Mouse (Mus musculus) forebrain, embryonic 14.5 days (tissue): Measurements from ENCODE around the gene Tmprss9. TPM values are rescaled to one million over a fixed set of nuclear protein-coding genes. Genes with fewer than 3 reads are reported as not detected.
A peak's percentile ranks its signal among the peaks of the same experiment; 100 is the strongest.

ENCODE experiments used
- ATAC-seq: fragments of 200-750 bp; cut with Nextera tagmentation; 2 replicates; pipeline ENCODE4 v1.8.0; 2017; ENCODE audit warnings: mild to moderate bottlenecking, moderate library complexity
- DNase-seq: peaks from one replicate; pipeline ENCODE4 v3.0.0-alpha.2; 2015; ENCODE audit warnings: low spot score
- H3K27ac ChIP-seq: fragments of 300-500 bp; sonication (generic); 2 replicates; pipeline ENCODE4 v1.5.1; 2014; ENCODE audit warnings: low read depth, mild to moderate bottlenecking, control low read depth, low read length, moderate library complexity
- H3K27me3 ChIP-seq: fragments of 300-500 bp; sonication (generic); replicated peaks from 2 replicates; pipeline ENCODE4 v1.6.1; 2014; ENCODE audit warnings: low read length, control low read depth, mixed read lengths; ENCODE audit not compliant: control insufficient read depth, insufficient read depth
- H3K36me3 ChIP-seq: fragments of 300-500 bp; sonication (generic); 2 replicates; pipeline ENCODE4 v1.6.1; 2014; ENCODE audit warnings: low read length, control low read depth; ENCODE audit not compliant: control insufficient read depth, insufficient read depth
- H3K4me1 ChIP-seq: fragments of 300-500 bp; sonication (generic); 2 replicates; pipeline ENCODE4 v1.6.1; 2014; ENCODE audit warnings: antibody characterized with exemption, low read length, control low read depth; ENCODE audit not compliant: control insufficient read depth, insufficient read depth
- H3K4me2 ChIP-seq: fragments of 300-500 bp; sonication (generic); 2 replicates; pipeline ENCODE4 v1.6.1; 2014; ENCODE audit warnings: mild to moderate bottlenecking, control low read depth, low read length
- H3K4me3 ChIP-seq: fragments of 300-500 bp; sonication (generic); 2 replicates; pipeline ENCODE4 v1.5.1; 2014; ENCODE audit warnings: low read depth, low read length, control low read depth
- H3K9ac ChIP-seq: fragments of 300-500 bp; sonication (generic); 2 replicates; pipeline ENCODE4 v1.6.1; 2014; ENCODE audit warnings: mild to moderate bottlenecking, low read length, control low read depth, moderate library complexity
- H3K9me3 ChIP-seq: fragments of 300-500 bp; sonication (generic); replicated peaks from 2 replicates; pipeline ENCODE4 v1.6.1; 2016; ENCODE audit warnings: low read length, control low read depth, mixed read lengths; ENCODE audit not compliant: control insufficient read depth
- WGBS: fragments of 180-500 bp; shearing (Covaris S2); extraction: QIAGEN DNeasy Blood & Tissue Kit; methylation state at CpG from one replicate; pipeline ENCODE4 v1.1.7; 2014; 5-methylcytosine and 5-hydroxymethylcytosine counted together
- polyA plus RNA-seq: library from polyadenylated mRNA; unstranded; fragments of >200 nt; fragmentation: Nextera tagmentation; extraction: Ambion mirVana; gene quantifications from 2 replicates; pipeline ENCODE4 v1.2.1, GENCODE M21; 2014

The Tmprss9 gene
- polyA plus RNA-seq, 1 experiment from 2014 or later = 0.13 TPM

DNA sequence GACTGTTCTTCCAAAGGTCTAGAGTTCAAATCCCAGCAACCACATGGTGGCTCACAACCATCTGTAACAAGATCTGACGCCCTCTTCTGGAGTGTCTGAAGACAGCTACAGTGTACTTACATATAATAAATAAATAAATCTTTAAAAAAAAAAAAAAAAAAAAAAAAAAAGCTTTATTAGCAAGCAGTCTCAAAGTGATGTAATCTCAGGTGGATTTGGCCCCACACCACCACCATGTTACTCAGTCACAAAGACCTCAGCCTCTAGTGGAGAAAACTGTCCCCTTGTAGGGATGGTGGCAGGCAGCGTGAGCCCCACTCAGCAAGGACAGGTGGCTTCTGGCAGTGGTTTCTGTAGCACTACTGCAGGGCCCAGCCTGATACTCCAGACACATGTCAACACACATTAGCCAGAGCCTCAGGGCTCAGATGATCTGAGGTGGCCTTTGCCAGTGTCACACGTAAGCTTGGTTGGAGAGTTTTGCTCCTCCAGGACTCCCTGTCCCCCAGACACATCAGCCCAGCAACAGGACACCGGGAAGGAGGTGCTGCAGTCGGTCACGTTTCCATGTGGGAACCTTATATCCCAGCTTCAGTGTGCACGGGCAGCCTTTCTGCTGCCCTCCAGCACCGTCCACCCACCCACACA lies 41.8 kb downstream of the Tmprss9 start:
- Histone ChIP-seq H3K4me3 (no peak overlapping the region), H3K4me2 (no peak overlapping the region), H3K4me1 (peaks cover 4% of the 10 kb centered on the region), H3K36me3 (peaks cover 65% of the 10 kb centered on the region), H3K27ac (no peak overlapping the region), H3K9ac (no peak overlapping the region), H3K9me3 (no peaks in the 10 kb centered on the region), H3K27me3 (no peaks in the 10 kb centered on the region)
- no peak for ATAC-seq
- 93% methylated on average over 7 of the region's 8 CpGs for WGBS
- DNase-seq = no peak

DNA sequence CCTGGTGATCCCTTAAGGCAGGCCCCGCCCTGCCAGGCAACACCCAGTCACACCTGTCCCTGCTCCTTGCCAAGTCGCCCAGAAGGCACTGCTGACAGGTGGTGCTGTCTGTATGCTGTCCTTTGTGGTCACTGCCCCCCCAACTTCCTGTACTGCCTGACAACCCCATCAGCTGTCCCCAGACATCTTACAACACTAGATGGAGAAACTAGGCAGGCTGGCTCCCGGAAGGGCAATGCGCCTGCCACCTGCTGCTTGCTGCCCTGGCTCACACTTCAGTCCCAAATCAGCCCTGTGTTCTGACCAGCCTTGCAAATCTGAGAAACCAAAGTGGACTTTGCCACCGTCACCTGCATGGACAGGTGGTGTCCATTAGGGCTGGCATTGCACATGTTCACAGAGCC lies 42.6 kb downstream of the Tmprss9 start:
- H3K36me3 ChIP-seq = peaks cover 57% of the 10 kb centered on the region

DNA sequence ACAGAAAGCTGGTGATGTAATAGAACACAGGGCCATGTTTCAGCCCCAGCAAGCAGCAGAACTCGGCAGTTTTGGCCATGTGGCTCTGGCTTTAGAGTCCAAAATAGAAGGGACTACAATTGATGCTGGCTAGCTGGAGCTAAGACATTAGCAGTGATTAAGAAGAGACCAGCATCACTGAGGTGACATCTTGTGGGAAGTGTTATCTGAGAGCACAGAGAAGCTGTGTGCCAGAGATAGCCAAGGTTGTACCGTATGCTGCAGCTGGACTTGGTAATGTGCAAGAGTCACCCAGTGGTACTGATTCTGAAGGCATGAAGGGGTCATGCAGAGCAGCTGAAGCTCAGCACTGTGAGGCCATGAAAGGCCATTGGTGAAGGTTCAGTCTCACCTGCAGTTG lies 43.6 kb downstream of the Tmprss9 start:
- Histone ChIP-seq H3K4me2 (no peak overlapping the region), H3K9me3 (no peaks in the 10 kb centered on the region), H3K4me1 (peaks cover 4% of the 10 kb centered on the region), H3K27me3 (no peaks in the 10 kb centered on the region), H3K27ac (no peak overlapping the region), H3K9ac (no peak overlapping the region), H3K36me3 (peaks cover 47% of the 10 kb centered on the region), H3K4me3 (no peak overlapping the region)
- 81% methylated on average over 2 of the region's 2 CpGs for WGBS
- ATAC-seq = no peak
- DNase-seq = no peak

More for the DNA sequence above, 42.6 kb downstream of the Tmprss9 start:
- Histone ChIP-seq H3K4me2 (no peak overlapping the region), H3K4me3 (no peak overlapping the region), H3K4me1 (peaks cover 4% of the 10 kb centered on the region), H3K27ac (no peak overlapping the region), H3K9me3 (no peaks in the 10 kb centered on the region), H3K9ac (no peak overlapping the region), H3K27me3 (no peaks in the 10 kb centered on the region)
- DNase-seq (no peak), ATAC-seq (no peak)
- 91% methylated on average over 5 of the region's 5 CpGs for WGBS

DNA sequence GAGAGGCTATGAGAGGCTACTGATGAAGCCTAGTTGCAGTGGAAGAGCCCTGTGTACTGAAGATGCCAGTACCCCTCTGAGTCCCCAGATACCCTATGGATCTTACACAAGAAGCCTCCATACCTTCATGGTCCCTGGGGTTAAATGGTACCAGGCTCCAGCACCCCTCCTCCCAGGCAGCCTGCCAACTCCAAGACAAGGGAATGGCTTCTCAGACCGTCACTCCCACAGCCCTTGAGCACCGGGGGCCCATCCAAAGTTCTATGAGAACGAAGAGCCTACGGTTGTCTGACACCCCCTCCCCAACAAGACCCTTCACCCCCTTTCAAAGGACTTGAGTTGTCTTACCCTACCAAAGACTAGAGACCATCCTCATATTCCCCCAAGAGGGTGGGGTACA lies 44.1 kb downstream of the Tmprss9 start:
- no peak for DNase-seq
- no peak for ATAC-seq
- Histone ChIP-seq H3K4me3 (no peak overlapping the region), H3K9ac (no peak overlapping the region), H3K27me3 (no peaks in the 10 kb centered on the region), H3K9me3 (no peaks in the 10 kb centered on the region), H3K4me1 (peaks cover 4% of the 10 kb centered on the region), H3K4me2 (no peak overlapping the region), H3K36me3 (peaks cover 44% of the 10 kb centered on the region), H3K27ac (no peak overlapping the region)
- 76% methylated on average over 4 of the region's 4 CpGs for WGBS

DNA sequence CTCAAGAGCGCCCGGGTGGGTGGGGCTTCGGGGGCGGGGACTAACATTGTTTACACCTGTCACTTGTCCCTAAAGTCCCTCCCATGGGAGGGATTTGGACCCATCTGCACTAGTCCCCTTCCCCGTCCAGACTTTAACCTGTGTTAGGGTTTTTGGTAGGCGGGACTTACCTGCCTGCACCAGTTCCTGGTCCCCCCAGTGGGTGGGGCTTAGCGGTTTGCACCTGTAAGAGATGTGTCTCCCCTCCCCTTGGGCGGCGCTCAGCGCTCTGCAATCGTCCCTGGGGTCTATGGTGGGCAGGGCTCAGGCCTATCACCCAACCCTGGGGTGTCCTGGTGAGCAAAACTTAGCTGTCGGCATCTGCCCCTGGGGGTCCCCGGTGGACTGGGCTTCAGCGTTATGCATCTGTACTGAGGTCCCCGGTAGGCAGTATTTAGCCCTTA lies 45.7 kb downstream of the Tmprss9 start:
- Histone ChIP-seq H3K4me2 (peak overlapping the region; percentile 62), H3K27me3 (no peaks in the 10 kb centered on the region), H3K9ac (peak overlapping the region; percentile 93), H3K4me3 (peak overlapping the region; percentile 93), H3K4me1 (peaks cover 7% of the 10 kb centered on the region), H3K27ac (peak overlapping the region; percentile 75; the same call in 1 of the 2 replicates), H3K36me3 (peaks cover 28% of the 10 kb centered on the region), H3K9me3 (no peaks in the 10 kb centered on the region)
- ATAC-seq (peak; percentile 24; the same call in 1 of the 2 replicates), DNase-seq (peak; percentile 21)
- WGBS = 2% methylated on average over 15 of the region's 15 CpGs

DNA sequence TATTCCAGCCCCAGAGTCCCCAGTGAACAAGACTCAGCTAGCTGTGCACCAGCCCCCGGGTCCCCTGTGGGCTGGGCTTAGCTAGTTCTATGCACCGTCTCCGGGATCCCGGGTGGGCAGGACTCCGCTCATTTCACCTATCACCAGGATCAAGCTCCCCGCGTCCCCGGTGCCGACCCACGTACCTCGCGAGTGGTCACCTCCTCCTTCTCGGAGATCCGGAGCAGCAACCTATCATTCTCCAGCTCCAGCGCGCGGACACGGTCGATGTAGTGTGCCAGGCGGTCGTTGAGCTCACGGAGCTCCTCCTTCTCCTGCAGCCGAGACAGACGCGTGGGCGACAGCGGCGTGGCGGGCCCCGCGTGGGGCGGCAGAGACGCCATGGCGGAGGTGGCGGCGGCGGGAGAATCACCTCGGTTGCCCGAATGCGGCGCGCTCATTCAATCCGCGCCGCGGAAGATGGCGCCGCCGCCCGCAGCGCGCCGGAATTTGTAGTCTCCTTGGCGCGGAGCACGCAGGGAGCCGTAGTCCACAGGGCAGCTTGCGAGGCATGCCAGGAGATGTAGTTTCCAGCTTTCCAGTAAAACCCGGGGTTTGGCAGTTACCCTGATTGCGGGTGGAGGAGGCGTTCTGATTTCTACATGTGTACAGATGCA lies 46.3 kb downstream of the Tmprss9 start, which contains the start of gene Lmnb2:
Lmnb2 (minus strand) TSS at position 467 of the 656 bp plus-strand sequence.
- under 1% methylated on average over 56 of the region's 61 CpGs for WGBS
- Histone ChIP-seq H3K4me1 (peaks cover 7% of the 10 kb centered on the region), H3K4me2 (peak within 1 kb of the TSS; percentile 62), H3K27ac (peak within 1 kb of the TSS; percentile 75), H3K36me3 (peaks cover 23% of the 10 kb centered on the region), H3K9ac (peak within 1 kb of the TSS; percentile 93), H3K4me3 (peak within 1 kb of the TSS; percentile 93), H3K27me3 (no peaks in the 10 kb centered on the region), H3K9me3 (no peaks in the 10 kb centered on the region)
- ATAC-seq = peak; percentile 87
- peak; percentile 93 for DNase-seq

DNA sequence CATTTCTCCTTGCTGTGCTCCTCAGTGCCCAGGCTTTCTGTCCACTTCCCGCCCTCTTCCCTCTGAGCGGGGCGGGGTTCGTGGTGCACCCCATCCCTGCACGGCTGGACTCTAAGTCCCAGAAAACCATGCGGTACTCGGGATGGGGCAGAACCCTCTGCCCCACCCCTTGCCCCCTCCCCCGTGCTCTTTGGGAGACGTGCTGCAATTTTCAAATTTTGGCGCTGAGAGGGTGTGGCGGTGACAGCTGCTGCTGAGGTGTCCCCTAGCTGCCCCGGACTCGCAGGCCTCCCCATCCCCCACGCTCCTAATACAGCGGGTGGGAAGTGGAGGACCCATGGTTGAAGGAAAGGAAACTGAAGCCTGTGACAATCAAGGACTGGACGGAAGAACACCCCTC lies 50.3 kb downstream of the Tmprss9 start:
- no peak for ATAC-seq
- no peaks in the 10 kb centered on the region for H3K9me3 ChIP-seq
- no peaks in the 10 kb centered on the region for H3K36me3 ChIP-seq
- no peaks in the 10 kb centered on the region for H3K27me3 ChIP-seq
- H3K4me3 ChIP-seq = peak overlapping the region; percentile 8; the same call in 1 of the 2 replicates
- H3K4me2 ChIP-seq = peak overlapping the region; percentile 38
- peak overlapping the region; percentile 18; the same call in 1 of the 2 replicates for H3K9ac ChIP-seq
- DNase-seq = peak; percentile 48
- H3K27ac ChIP-seq = no peak overlapping the region
- WGBS = 4% methylated on average over 16 of the region's 16 CpGs
- H3K4me1 ChIP-seq = peaks cover 7% of the 10 kb centered on the region

DNA sequence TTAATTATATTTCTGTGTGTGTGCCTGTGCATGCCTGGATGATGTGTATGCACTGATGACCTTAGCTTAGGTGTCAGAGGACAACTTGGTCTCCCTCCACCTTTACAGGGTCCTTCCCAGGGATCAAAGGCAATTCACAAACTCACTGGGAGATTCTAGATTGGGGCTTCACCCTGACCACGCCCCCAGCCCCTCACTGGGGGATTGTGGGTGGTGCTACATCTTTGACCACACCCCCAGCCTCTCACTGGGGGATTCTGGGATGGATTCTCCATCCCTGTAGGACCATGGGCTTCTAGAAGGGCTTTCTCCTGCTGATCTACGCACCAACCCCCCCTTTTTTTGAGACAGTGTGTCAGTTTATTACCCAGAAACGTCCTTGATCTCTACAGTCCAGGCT lies 53.8 kb downstream of the Tmprss9 start:
- no peak overlapping the region for H3K27ac ChIP-seq
- no peak overlapping the region for H3K4me3 ChIP-seq
- peaks cover 2% of the 10 kb centered on the region; the same call in 1 of the 2 replicates for H3K27me3 ChIP-seq
- no peak overlapping the region for H3K9ac ChIP-seq
- DNase-seq (no peak), ATAC-seq (no peak)
- H3K4me1 ChIP-seq = peaks cover 16% of the 10 kb centered on the region
- H3K36me3 ChIP-seq = no peaks in the 10 kb centered on the region
- no peak overlapping the region for H3K4me2 ChIP-seq
- 61% methylated on average over 3 of the region's 3 CpGs for WGBS
- no peaks in the 10 kb centered on the region for H3K9me3 ChIP-seq
